Mouse (Mus musculus) liver, postnatal 0 days (tissue): ENCODE measurements around the gene Evi2b.

Experiments
- CTCF ChIP-seq: sonication (generic); IDR thresholded peaks from 2 replicates; pipeline ENCODE4 v1.5.1; 2016; ENCODE audit warnings: antibody characterized with exemption, low read depth
- EP300 ChIP-seq: IDR thresholded peaks from 2 replicates; pipeline ENCODE4 v1.6.1; 2016; ENCODE audit warnings: antibody characterized with exemption, low read depth, mild to moderate bottlenecking

- TF ChIP-seq CTCF (no peak), EP300 (no peak)
These were observed 38.8 kb downstream of the Evi2b start for GRCm38 (mm10) chr11:79484721-79485120.
